Mouse (Mus musculus): ENCODE measurements around the gene Gpha2.

- no peak for TF ChIP-seq POLR2A (IDR thresholded peaks at IDR 0.05; ENCODE audit: borderline replicate concordance, control insufficient read depth, low read depth, low read length)
- TF ChIP-seq CTCF (IDR thresholded peaks at IDR 0.05; ENCODE audit: control insufficient read depth, insufficient read depth, low read length): no peak
Observed at GRCm38 (mm10) chr19:6204265-6204664, 21.9 kb upstream of the Gpha2 start.
